Mouse (Mus musculus) testis, adult 2 months (tissue): ENCODE results near the gene Gm21921.
"Not testable (repeated sequence)": the region's sequence is repeated elsewhere in the genome, so short reads cannot be mapped to it uniquely, and the experiment has no call there.

Experiments
- CTCF ChIP-seq: fragments of 200-500 bp; IDR thresholded peaks from 2 replicates; pipeline ENCODE4 v1.5.1; 2012; ENCODE audit warnings: low read depth, mild to moderate bottlenecking, inconsistent platforms, low read length, moderate library complexity; ENCODE audit not compliant: control insufficient read depth, insufficient read depth, insufficient replicate concordance
- POLR2A ChIP-seq: fragments of 200-500 bp; IDR thresholded peaks from 2 replicates; pipeline ENCODE4 v1.6.1; 2012; ENCODE audit warnings: low read depth, mild to moderate bottlenecking, inconsistent platforms, low read length, moderate library complexity; ENCODE audit not compliant: control insufficient read depth

GRCm38 (mm10) chrY:24796143-24796542, at the start of gene Gm21921:
- TF ChIP-seq CTCF, POLR2A: not testable (repeated sequence)
